Mouse (Mus musculus) embryonic stem cell, embryonic (primary cell): ENCODE measurements at regions not wholly inside any gene's neighbourhood (a gene's known extent, or its start where the extent isn't known, plus 50 kb on each side); places are given as distances from the start of the nearest gene placed in this dataset.

Experiments
- CTCF ChIA-PET, 4 experiments: fragments of 300-600 bp in 2 of 4; fragments of 350-600 bp in 2 of 4; sonication (Branson Sonifier 250); formaldehyde crosslinking; loops; one replicate each; lab custom pipeline; 2022; ENCODE audit warnings: inconsistent platforms in 2 of 4; lab: Charles Lee
- POLR2A ChIA-PET, 4 experiments: fragments of 300-600 bp in 2 of 4; fragments of 350-600 bp in 2 of 4; sonication (Branson Sonifier 250); formaldehyde crosslinking; loops; one replicate each; lab custom pipeline; 2022; ENCODE audit warnings: antibody characterized with exemption in 4 of 4, inconsistent platforms in 1 of 4; lab: Charles Lee

- POLR2A ChIA-PET: no interaction called here
- CTCF ChIA-PET: no interaction called here
These were observed 56.6 kb downstream of the Zfp503 start for GRCm38 (mm10) chr14:21932771-21933170.

DNA sequence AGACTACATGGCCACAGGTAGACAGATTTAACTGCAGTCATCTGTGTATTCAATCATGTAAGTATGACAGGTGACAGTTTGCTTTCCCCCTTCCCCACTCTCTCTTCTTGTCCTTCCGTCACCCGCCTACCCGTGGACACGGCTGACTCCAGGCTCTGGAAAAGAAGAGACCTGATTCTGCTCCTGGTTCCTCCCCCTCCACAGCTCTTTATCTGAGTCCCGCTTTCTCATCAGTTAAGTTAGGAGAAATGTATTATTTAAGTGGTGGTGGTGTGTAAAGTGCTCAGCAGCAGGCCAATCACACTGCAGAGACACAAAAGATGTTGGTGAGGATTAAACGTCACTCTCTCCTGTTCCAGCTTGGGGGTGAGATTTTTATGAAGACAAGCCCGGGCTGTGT lies 57.5 kb downstream of the Zfp503 start:
- CTCF ChIA-PET: no interaction called here
- POLR2A ChIA-PET: no interaction called here

GRCm38 (mm10) chr14:21929048-21929447 lies 60.4 kb downstream of the Zfp503 start:
- ChIA-PET POLR2A (no interaction called here), CTCF (no interaction called here)

DNA sequence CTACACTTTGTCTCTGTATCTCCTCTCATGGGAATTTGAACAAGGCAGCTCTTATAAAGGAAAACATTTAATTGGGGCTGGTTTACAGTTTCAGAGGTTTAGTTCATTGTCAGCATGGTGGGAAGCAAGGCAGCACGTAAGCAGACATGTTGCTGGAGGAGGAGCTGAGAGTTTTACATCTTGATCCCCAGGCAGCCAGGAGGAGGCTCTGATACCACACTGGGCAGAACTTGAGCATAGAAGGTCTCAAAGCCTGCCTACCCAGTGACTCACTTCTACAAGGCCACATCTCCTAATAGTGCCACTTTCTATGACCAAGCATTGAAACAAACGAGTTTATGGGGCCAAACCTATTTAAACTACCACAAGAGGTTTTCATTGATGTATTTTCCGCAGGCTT lies 67.9 kb upstream of the Comtd1 start:
- CTCF ChIA-PET: no interaction called here
- POLR2A ChIA-PET: no interaction called here

GRCm38 (mm10) chr14:21904498-21905395 lies 56.0 kb upstream of the Comtd1 start:
- POLR2A ChIA-PET: no interaction called here
- CTCF ChIA-PET: interaction anchor here in 1 of 4 experiments (0.6 kb wide), 1 partner anchor 111 kb away, joined by 3 read pairs; no protein-coding TSS in a partner anchor

- CTCF ChIA-PET: interaction anchor here in 1 of 4 experiments (0.6 kb wide), 1 partner anchor 982 kb away, joined by 3 read pairs; no protein-coding TSS in a partner anchor
- POLR2A ChIA-PET: no interaction called here
These were observed 55.1 kb upstream of the Comtd1 start for GRCm38 (mm10) chr14:21903562-21904497.

GRCm38 (mm10) chr14:21902856-21903255 lies 54.1 kb upstream of the Comtd1 start:
- CTCF ChIA-PET: interaction anchor here in 1 of 4 experiments (0.6 kb wide), 1 partner anchor 983 kb away, joined by 3 read pairs; no protein-coding TSS in a partner anchor
- POLR2A ChIA-PET: no interaction called here

DNA sequence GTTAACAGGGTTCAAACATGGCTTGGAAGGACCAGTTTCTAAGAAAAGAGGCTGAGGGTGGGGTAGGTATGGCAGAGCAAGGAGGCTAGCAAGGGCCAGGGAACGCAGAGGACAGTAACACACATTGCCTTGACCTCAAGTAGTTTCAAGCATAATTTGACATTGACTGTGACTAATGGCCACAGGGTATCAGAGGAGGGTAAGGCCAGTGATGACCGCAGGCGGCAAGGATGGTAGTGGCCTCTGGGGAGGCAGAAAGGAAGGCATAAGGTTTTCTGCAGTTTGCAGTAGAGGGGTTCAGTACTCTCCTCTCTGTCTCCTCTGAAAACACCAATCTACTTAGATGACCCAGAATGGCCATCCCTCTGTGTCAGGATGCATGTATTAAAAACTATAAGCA lies 53.7 kb upstream of the Comtd1 start:
- POLR2A ChIA-PET: no interaction called here
- CTCF ChIA-PET: no interaction called here

DNA sequence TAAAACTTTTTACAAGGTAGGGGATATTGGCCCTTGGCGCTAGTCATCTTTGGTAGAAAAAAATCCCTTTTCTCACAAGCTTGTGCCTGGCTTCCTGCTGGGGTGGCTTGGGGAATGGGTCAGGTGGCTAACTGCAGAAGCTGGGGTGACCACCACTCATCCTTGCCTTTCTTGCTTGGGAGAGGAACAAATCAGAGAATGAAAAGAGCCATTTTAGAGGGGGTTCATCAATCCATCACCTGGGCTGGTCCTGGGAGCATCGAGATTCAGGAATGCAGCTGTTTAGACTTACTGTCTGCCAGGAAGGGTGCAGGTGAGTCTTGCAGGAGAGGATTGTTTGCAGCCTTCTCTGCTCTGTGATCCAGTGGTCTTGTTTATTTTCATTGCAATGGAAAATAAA lies 52.2 kb upstream of the Comtd1 start:
- POLR2A ChIA-PET: interaction anchor here in 2 of 4 experiments (0.6 to 0.8 kb wide), 2 partner anchors 53 to 668 kb away, joined by 3 read pairs; no protein-coding TSS in a partner anchor
- CTCF ChIA-PET: no interaction called here

- ChIA-PET CTCF (no interaction called here), POLR2A (interaction anchor here in 1 of 4 experiments (0.6 kb wide), 1 partner anchor 668 kb away, joined by 3 read pairs; no protein-coding TSS in a partner anchor)
These were observed 51.7 kb upstream of the Comtd1 start for GRCm38 (mm10) chr14:21900516-21900915.
